Mouse (Mus musculus) heart, embryonic 16.5 days (tissue): ENCODE results near the gene Tmem240. TPM values are rescaled to one million over a fixed set of nuclear protein-coding genes. Genes with fewer than 3 reads are reported as not detected.

Experiments
- ATAC-seq: fragments of 200-750 bp; cut with Nextera tagmentation; replicated peaks from 2 replicates; pipeline ENCODE4 v1.8.0; 2017; ENCODE audit warnings: moderate number of reproducible peaks; ENCODE audit not compliant: insufficient read depth, low FRiP score; ENCODE audit errors: extremely low read depth
- H3K27ac ChIP-seq: fragments of 300-500 bp; sonication (generic); 2 replicates; pipeline ENCODE4 v1.5.1; 2014; ENCODE audit warnings: mild to moderate bottlenecking, low read length, control low read depth, moderate library complexity
- H3K27me3 ChIP-seq: fragments of 300-500 bp; sonication (generic); 2 replicates; pipeline ENCODE4 v1.6.1; 2014; ENCODE audit warnings: low read length, mixed read lengths; ENCODE audit not compliant: control insufficient read depth, insufficient read depth
- H3K36me3 ChIP-seq: fragments of 300-500 bp; sonication (generic); 2 replicates; pipeline ENCODE4 v1.6.1; 2014; ENCODE audit not compliant: control insufficient read depth, insufficient read depth
- H3K4me1 ChIP-seq: fragments of 300-500 bp; sonication (generic); 2 replicates; pipeline ENCODE4 v1.6.1; 2014; ENCODE audit warnings: low read length, mixed read lengths; ENCODE audit not compliant: control insufficient read depth, insufficient read depth
- H3K4me2 ChIP-seq: fragments of 300-500 bp; sonication (generic); 2 replicates; pipeline ENCODE4 v1.6.1; 2014; ENCODE audit warnings: low read depth, mild to moderate bottlenecking, control low read depth, low read length
- H3K4me3 ChIP-seq: fragments of 300-500 bp; sonication (generic); 2 replicates; pipeline ENCODE4 v1.5.1; 2014; ENCODE audit warnings: mild to moderate bottlenecking, control low read depth, low read length
- H3K9ac ChIP-seq: fragments of 300-500 bp; sonication (generic); 2 replicates; pipeline ENCODE4 v1.6.1; 2014; ENCODE audit warnings: low read length, control low read depth
- H3K9me3 ChIP-seq: fragments of 300-500 bp; sonication (generic); replicated peaks from 2 replicates; pipeline ENCODE4 v1.6.1; 2016; ENCODE audit warnings: low read length; ENCODE audit not compliant: control insufficient read depth
- WGBS: fragments of 180-500 bp; shearing (Covaris S2); extraction: QIAGEN DNeasy Blood & Tissue Kit; methylation state at CpG from one replicate; pipeline ENCODE4 v1.1.7; 2014; 5-methylcytosine and 5-hydroxymethylcytosine counted together
- polyA plus RNA-seq: library from polyadenylated mRNA; unstranded; fragments of >200 nt; fragmentation: Nextera tagmentation; extraction: Ambion mirVana; gene quantifications from 2 replicates; pipeline ENCODE4 v1.2.1, GENCODE M21; 2015

The Tmem240 gene
- polyA plus RNA-seq, 1 experiment from 2014 or later: 0.54 TPM

DNA sequence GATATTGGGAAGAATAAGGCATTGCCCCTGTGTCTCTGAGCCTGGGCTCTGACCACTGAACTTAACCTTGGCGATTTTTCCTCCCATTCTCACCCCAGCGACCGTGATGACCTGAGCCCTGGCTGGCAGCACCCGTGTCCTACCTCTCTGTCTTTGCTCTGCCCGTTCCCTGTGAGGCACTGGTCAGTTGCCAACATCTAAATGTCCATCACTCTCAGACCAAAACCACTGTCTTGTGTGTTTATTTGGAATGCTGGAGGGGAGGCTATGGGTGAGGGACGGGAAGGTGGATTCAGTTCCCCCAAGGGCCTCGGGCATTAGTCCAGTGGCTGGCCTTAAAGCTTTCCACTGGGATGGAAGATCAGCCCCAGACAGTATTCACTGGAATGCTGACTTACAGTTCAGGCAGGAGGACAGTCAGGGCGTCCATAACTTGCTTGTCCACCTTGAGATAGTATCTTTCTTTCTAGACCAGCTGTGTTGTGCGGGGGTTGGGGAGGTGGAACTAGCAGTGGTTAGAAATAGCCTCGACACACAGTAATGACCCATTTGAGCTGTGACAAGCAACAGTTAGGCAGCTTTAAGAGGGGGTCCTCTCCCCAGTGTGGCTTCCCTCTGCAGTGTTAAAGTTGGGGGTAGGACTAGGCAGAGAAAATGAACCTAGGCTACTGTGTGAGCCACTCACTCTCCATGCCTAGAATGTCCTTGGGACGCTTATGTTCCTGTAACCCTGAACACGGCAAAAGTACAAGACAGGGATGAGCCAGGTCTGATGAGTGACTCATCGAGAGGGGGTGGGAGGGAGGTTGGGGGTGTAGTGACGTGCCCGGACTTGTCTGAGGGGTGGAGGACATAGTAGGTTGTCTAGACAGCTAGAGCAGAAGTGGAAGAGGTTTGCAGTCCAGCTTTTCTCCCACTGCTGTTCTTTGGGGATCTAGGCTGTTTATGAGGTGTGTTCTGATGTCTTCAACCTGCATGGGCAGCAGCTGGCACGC, 38.0 kb upstream of the Tmem240 start:
- H3K9me3 ChIP-seq: no peaks in the 10 kb centered on the region
- no peak overlapping the region for H3K27ac ChIP-seq
- H3K4me1 ChIP-seq: no peaks in the 10 kb centered on the region
- no peak overlapping the region for H3K4me2 ChIP-seq
- 0 out of 2 replicates have a peak, but pooled peaks cover 5% of the 10 kb centered on the region for H3K27me3 ChIP-seq
- no peak overlapping the region for H3K4me3 ChIP-seq
- ATAC-seq: no peak
- H3K9ac ChIP-seq: no peak overlapping the region
- WGBS: 62% methylated on average over 16 of the region's 16 CpGs
- H3K36me3 ChIP-seq: no peaks in the 10 kb centered on the region

GRCm38 (mm10) chr4:155700425-155700824, 34.2 kb upstream of the Tmem240 start:
- no peak overlapping the region for H3K4me3 ChIP-seq
- no peaks in the 10 kb centered on the region for H3K9me3 ChIP-seq
- H3K36me3 ChIP-seq: no peaks in the 10 kb centered on the region
- ATAC-seq: no peak
- H3K9ac ChIP-seq: no peak overlapping the region
- no peak overlapping the region for H3K4me2 ChIP-seq
- peaks cover 3% of the 10 kb centered on the region; the same call in 1 of the 2 replicates for H3K4me1 ChIP-seq
- H3K27me3 ChIP-seq: no peaks in the 10 kb centered on the region
- H3K27ac ChIP-seq: no peak overlapping the region

DNA sequence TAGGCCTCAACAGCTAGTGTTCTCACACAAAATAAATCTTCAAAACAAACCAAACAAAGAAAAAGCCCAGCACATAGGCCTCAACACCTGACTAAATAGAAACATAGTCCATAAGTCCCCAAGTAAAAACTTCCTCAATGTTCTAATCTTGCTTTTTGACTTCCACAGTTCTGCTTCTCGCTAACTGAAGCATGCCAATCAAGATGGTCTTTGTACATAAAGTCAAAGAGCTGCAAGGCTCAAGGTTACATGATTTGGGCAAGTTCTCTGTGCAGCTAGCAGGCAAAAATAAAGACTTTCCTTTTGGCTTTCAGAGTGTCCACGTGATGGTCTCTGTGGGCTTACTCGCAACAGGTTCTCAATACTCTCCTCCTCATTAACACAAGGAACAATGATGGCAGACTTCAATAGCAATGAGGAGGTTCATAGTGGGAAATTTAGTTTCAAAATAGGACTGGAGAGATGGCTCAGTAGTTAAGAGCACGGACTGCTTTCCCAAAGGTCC, 31.1 kb upstream of the Tmem240 start:
- 97% methylated on average over 4 of the region's 4 CpGs for WGBS
- no peaks in the 10 kb centered on the region for H3K36me3 ChIP-seq
- ATAC-seq: no peak
- H3K9me3 ChIP-seq: no peaks in the 10 kb centered on the region
- no peaks in the 10 kb centered on the region for H3K27me3 ChIP-seq
- peaks cover 9% of the 10 kb centered on the region for H3K4me1 ChIP-seq
- H3K27ac ChIP-seq: no peak overlapping the region
- H3K4me3 ChIP-seq: no peak overlapping the region
- H3K4me2 ChIP-seq: no peak overlapping the region
- H3K9ac ChIP-seq: no peak overlapping the region

DNA sequence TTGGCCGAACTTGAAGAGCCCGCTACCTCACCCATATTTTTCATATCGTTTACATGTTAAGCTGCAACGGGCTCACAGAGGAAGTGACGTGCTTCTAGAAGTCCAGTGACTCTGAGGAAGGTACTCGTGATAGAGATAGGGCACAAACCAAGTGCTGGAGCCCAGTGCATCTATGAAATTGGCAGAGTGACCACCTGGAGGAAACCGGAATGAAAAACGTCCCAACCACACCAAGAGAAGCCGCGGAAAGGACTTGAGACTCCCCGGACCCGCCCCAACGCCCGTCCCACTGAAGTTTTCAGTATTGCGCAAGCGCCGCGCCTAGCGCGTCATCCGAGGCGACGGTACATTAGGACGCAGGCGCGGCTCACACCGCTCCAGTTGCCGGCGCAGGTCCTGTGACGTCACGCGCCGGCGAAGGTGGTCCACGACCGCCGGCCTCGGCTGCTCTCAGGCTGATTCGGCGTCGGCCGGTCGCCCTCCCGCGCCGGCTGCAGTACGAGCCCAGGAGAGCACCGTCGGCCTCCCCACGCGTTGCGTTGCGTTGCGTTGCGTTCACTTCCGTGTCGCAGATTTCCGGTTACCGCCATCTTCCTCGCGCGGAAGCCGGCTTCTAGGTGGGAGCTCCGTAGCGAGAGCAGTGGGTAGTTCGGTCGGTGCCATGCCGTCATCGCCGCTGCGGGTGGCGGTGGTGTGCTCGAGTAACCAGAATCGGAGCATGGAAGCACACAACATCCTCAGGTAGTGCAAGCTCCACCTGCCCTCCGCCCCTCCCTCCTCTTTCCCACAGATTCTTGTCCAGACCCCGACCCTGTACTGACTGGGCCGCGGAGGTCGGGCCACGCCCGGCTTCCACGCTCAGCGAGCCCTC, 29.6 kb upstream of the Tmem240 start, which contains the start of gene Ssu72:
Gene Ssu72 (plus strand): TSS at position 80 of the 871 bp plus-strand sequence.
- Histone ChIP-seq H3K9me3 (no peaks in the 10 kb centered on the region), H3K27ac (peak within 1 kb of the TSS; percentile 97), H3K4me1 (peaks cover 11% of the 10 kb centered on the region), H3K4me3 (peak within 1 kb of the TSS; percentile 94), H3K4me2 (peak within 1 kb of the TSS; percentile 87), H3K36me3 (no peaks in the 10 kb centered on the region), H3K27me3 (no peaks in the 10 kb centered on the region), H3K9ac (peak within 1 kb of the TSS; percentile 96)
- peak; percentile 96 for ATAC-seq
- WGBS: 1% methylated on average over 83 of the region's 83 CpGs

DNA sequence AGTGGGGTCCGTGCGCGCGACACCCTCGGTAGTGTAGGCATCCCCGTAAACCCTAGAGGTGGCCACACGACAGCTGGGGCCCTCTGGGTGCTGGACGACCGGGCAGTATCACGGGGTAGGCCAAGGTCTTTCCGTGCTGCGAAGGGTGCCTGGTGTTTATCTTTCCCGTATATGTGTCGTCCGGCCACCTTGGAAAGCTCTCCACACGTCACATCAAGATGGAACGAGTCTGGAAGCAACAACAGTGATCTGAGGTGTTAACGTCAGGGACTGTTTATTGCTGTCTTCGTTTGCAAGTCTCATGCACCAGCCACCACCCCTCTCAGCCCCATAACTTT, 29.0 kb upstream of the Tmem240 start:
- H3K9me3 ChIP-seq: no peaks in the 10 kb centered on the region
- peak overlapping the region; percentile 80 for H3K4me2 ChIP-seq
- H3K4me3 ChIP-seq: peak overlapping the region; percentile 94
- H3K27ac ChIP-seq: peak overlapping the region; percentile 97
- no peaks in the 10 kb centered on the region for H3K36me3 ChIP-seq
- H3K27me3 ChIP-seq: no peaks in the 10 kb centered on the region
- WGBS: under 1% methylated on average over 19 of the region's 19 CpGs
- peaks cover 13% of the 10 kb centered on the region for H3K4me1 ChIP-seq
- no peak for ATAC-seq
- peak overlapping the region; percentile 96 for H3K9ac ChIP-seq

- no peaks in the 10 kb centered on the region for H3K36me3 ChIP-seq
- peaks cover 17% of the 10 kb centered on the region for H3K4me1 ChIP-seq
- 72% methylated on average over 2 of the region's 2 CpGs for WGBS
- no peak overlapping the region for H3K4me3 ChIP-seq
- no peaks in the 10 kb centered on the region for H3K27me3 ChIP-seq
- H3K27ac ChIP-seq: no peak overlapping the region
- no peak overlapping the region for H3K4me2 ChIP-seq
- no peak overlapping the region for H3K9ac ChIP-seq
- no peaks in the 10 kb centered on the region for H3K9me3 ChIP-seq
- ATAC-seq: no peak
Observed at GRCm38 (mm10) chr4:155708582-155708981, 26.0 kb upstream of the Tmem240 start.

DNA sequence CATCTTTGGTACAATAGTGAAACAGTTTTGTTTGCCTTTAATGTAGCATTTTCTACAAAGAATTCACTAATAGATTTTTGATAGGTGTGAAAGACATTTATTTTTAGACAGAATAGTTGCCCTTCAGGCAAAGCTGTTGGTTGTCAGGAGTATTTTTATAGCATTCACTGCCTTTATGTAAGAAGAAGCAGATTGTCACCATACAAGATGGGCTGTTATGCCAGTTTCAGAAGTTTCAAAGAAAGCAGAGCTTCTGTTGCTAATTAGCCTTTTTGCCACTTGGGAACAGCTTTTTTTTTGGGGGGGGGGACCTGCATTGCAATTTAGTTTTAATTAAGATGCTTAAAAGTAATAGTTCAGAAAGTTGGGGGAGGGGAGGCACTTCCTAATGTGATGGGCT, 25.6 kb upstream of the Tmem240 start:
- ATAC-seq: no peak
- H3K4me1 ChIP-seq: peaks cover 17% of the 10 kb centered on the region
- peaks cover 1% of the 10 kb centered on the region; the same call in 1 of the 2 replicates for H3K36me3 ChIP-seq
- H3K27ac ChIP-seq: no peak overlapping the region
- no peaks in the 10 kb centered on the region for H3K27me3 ChIP-seq
- H3K4me2 ChIP-seq: no peak overlapping the region
- no peak overlapping the region for H3K9ac ChIP-seq
- no peaks in the 10 kb centered on the region for H3K9me3 ChIP-seq
- H3K4me3 ChIP-seq: no peak overlapping the region

DNA sequence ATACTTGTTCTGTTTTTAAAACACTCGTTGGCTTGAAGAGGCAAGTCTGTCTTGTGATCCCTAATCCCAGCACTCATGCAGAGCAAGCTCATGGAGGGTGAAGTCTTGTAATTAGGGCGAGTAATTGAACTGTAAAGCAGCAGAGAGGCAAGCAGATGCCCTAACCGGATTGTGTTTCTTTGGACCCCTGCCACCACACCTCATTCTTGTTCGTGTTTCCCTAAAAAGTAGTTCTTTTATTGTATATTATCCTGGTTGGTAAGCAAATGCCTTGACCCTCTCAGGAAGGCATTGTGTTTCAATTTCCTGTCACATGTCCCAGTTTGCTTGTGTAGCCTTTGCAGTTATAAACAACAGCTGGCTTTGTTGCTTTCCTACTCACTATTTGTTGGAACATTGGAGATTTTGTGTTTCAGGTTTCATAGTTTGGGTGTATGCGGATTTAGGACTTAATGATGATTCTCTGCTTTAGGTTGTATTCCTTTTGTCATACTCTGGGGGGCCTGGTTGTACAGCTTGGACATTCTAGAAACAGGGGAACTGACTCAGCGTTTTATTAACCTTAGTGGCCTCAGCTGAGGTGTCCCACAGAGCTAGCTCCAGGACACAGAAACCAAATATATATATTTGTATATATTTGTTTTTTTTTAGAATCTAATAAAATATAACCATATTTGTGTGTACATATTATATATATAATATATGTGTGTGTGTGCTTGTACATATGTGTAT, 23.9 kb upstream of the Tmem240 start:
- 47% methylated on average over 6 of the region's 6 CpGs for WGBS
- Histone ChIP-seq H3K4me2 (no peak overlapping the region), H3K27me3 (no peaks in the 10 kb centered on the region), H3K9me3 (no peaks in the 10 kb centered on the region), H3K36me3 (peaks cover 12% of the 10 kb centered on the region), H3K27ac (peak overlapping the region; percentile 64), H3K9ac (0 out of 2 replicates have a peak overlapping the region, but pooled peaks have one; percentile 9), H3K4me1 (peaks cover 13% of the 10 kb centered on the region), H3K4me3 (no peak overlapping the region)
- ATAC-seq: no peak
